Mouse (Mus musculus): ENCODE results near the gene Tmem235. TPM values are rescaled to one million over a fixed set of nuclear protein-coding genes. Genes with fewer than 3 reads are reported as not detected.

The Tmem235 gene
- polyA plus RNA-seq, 1 experiment from 2014 or later = 0.06 TPM

DNA sequence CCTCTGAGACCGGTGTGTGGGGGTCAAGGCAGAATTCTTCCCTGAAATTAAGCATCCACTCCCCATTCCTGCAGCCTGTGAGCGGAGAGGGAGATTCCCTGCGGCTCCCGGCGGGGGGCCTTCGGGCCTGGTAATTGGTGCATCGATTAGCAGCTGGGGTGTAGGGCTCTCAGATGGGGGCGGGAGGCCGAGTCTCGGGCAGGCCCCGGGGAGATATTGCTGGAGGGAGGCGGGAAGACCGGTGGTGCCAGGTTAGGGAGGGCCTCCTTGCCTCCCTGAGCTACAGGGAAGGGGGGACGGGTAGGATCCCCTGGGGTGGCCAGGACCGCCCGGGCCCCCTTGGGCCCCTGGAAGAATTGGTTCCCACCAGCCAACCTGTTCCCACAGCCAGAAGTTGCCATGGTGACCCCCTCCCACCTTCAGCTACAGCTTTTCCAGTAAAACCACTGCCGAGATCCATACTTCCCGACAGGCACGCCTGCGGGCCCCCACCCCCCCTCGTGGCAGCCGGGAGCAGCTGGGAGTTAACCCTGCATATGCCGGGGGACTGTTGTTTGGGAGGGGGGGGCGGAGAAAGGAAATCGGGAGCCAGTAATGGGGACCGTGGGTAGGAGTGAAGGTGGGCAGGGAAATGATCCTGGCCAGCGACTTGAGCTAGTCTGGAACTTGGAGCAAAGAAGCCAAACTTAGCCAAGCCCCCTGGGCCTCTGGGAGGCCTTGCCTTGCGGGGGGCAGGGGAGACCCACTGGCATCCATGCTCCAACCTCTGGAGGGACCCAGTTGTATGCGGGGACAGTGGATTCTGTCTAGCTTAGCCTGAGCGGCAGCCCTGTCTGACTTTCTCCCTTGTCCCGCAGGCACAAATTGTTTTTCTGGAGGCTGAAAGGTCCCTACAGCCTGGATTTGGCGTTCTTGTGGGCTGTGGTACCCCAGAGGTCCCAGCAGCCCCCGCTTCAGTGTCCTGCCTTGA lies 28.6 kb downstream of the Tmem235 start:
- ChIA-PET POLR2A (interaction anchor here (0.7 kb wide), 1 partner anchor 75 kb away, joined by 3 read pairs; no protein-coding TSS in a partner anchor), CTCF (interaction anchor here (1.0 to 1.1 kb wide), 2 partner anchors 12 to 18 kb away, joined by 3 read pairs; no protein-coding TSS in a partner anchor)
- no peaks in the 10 kb centered on the region for H3K27me3 ChIP-seq
- in situ Hi-C loops (cut with MboI; ENCODE audit: low pct_unique_long_range_greater_than_20kb) = loop anchor here (5.0 kb wide), 1 partner anchor 78 kb away; no protein-coding TSS in a partner anchor
- no peak for TF ChIP-seq CTCF (IDR thresholded peaks at IDR 0.05)
- ATAC-seq (no peak), DNase-seq (ENCODE audit: low read depth, low spot score) (no peak)

- DNase-seq (ENCODE audit: low read depth, low spot score) = no peak
- ChIA-PET CTCF (interaction anchor here (1.0 to 1.1 kb wide), 2 partner anchors 13 to 19 kb away, joined by 3 read pairs; no protein-coding TSS in a partner anchor), POLR2A (interaction anchor here (1.7 kb wide), 1 partner anchor 78 kb away, joined by 4 read pairs; no protein-coding TSS in a partner anchor)
- no peak for ATAC-seq
- in situ Hi-C loops (cut with MboI; ENCODE audit: low pct_unique_long_range_greater_than_20kb) = loop anchor here (5.0 kb wide), 1 partner anchor 77 kb away; no protein-coding TSS in a partner anchor
- no peak for TF ChIP-seq CTCF (IDR thresholded peaks at IDR 0.05)
- H3K27me3 ChIP-seq = no peaks in the 10 kb centered on the region
These were observed 29.4 kb downstream of the Tmem235 start for GRCm38 (mm10) chr11:117889887-117890340.

DNA sequence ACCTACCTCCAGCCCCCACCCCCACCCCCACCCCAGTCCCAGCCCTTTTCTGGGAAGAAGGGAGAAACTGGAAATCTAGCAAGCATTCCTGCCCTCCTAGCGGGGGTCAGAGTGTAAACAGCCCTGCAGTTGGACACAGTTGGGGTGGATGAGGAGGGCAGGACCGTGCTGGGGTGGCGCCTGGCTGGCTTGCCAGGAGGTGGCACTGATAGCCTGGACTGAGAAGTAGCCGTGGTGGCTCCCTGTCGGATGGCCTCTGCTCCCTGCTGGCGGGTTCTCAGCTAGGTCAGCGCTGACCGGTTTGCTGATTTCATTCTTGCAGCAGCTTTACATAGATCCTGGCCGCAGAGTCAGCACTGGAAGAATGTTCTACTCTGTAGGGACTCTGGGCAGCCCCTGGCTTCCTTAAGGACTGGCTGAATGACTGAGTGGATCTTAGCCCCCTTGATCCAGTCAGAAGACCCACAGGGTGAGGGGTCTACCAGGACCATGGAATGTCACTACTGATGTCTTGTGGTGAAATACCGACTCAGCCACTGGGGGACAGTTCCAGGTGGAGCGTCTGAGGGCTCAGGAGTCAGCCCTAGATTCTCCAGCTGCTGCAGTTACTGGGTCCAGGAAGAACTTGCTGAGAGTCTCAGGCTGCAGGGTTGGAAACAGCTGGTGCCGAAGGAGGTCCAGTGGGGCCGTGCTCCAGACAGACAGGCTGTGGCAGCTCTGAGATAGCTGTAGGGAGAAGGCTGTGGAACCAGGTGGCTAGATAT lies 30.1 kb downstream of the Tmem235 start:
- H3K27me3 ChIP-seq = no peaks in the 10 kb centered on the region
- ChIA-PET CTCF (interaction anchor here (1.0 to 1.7 kb wide), 3 partner anchors 16 to 201 kb away, joined by 3 to 5 read pairs (median 4); no protein-coding TSS in a partner anchor), POLR2A (interaction anchor here (1.0 to 1.7 kb wide), 2 partner anchors 22 to 77 kb away, joined by 3 to 4 read pairs; no protein-coding TSS in a partner anchor)
- peak; percentile 46 for ATAC-seq
- DNase-seq (ENCODE audit: low read depth, low spot score) = no peak
- no peak for TF ChIP-seq CTCF (IDR thresholded peaks at IDR 0.05)
- in situ Hi-C loops (cut with MboI; ENCODE audit: low pct_unique_long_range_greater_than_20kb) = no loop called here

DNA sequence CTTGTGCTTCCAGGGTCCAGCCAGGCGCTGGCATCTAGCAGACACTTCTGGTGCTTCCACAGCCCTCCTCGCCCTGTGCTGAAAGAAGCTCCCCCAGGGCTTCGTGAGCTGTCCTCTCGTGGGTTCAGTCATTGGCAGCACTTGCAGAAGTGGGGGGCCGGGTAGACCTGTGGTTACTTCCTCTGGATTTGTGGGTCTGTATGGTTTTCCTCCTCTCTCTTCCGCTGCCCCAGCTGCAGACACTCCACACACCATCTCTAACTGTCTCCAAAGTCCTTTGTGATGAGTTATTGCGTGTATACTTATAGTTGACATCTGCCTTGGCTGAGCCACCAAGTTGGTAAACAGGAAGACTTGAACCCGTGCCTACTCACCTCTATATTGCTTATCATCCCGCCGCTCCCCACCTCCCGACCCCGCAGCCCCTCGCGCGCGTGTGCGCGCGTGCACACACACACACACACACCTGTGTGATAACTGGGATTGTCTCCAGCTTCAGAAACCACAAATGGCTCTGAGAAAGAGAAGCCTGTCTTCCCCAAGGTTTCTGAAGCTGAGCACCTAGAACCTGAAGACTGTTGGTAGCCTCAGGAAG lies 31.1 kb downstream of the Tmem235 start:
- ChIA-PET CTCF (interaction anchor here (1.4 to 1.7 kb wide), 2 partner anchors 17 to 72 kb away, joined by 4 to 5 read pairs; no protein-coding TSS in a partner anchor), POLR2A (interaction anchor here (1.0 to 1.7 kb wide), 2 partner anchors 21 to 76 kb away, joined by 3 to 4 read pairs; no protein-coding TSS in a partner anchor)
- DNase-seq (ENCODE audit: low read depth, low spot score) (no peak), ATAC-seq (no peak)
- H3K27me3 ChIP-seq = no peaks in the 10 kb centered on the region
- no peak for TF ChIP-seq CTCF (IDR thresholded peaks at IDR 0.05)
- in situ Hi-C loops (cut with MboI; ENCODE audit: low pct_unique_long_range_greater_than_20kb) = no loop called here

GRCm38 (mm10) chr11:117892199-117892598 lies 31.6 kb downstream of the Tmem235 start:
- H3K27me3 ChIP-seq = no peaks in the 10 kb centered on the region
- TF ChIP-seq CTCF (IDR thresholded peaks at IDR 0.05) = no peak
- POLR2A ChIA-PET = no interaction called here
- in situ Hi-C loops (cut with MboI; ENCODE audit: low pct_unique_long_range_greater_than_20kb) = no loop called here
- CTCF ChIA-PET = no interaction called here
- DNase-seq (ENCODE audit: low read depth, low spot score) (no peak), ATAC-seq (no peak)

GRCm38 (mm10) chr11:117894676-117895075 lies 34.1 kb downstream of the Tmem235 start:
- no peak for ATAC-seq
- H3K27me3 ChIP-seq = no peaks in the 10 kb centered on the region
- in situ Hi-C loops (cut with MboI; ENCODE audit: low pct_unique_long_range_greater_than_20kb) = no loop called here
- DNase-seq (ENCODE audit: low read depth, low spot score) = no peak
- POLR2A ChIA-PET = no interaction called here
- CTCF ChIA-PET = interaction anchor here (1.5 kb wide), 1 partner anchor 75 kb away, joined by 3 read pairs; the partner anchor contains the start of gene Socs3
- TF ChIP-seq CTCF (IDR thresholded peaks at IDR 0.05) = no peak

- DNase-seq (ENCODE audit: low read depth, low spot score) (peak; percentile 30), ATAC-seq (peak; percentile 44)
- in situ Hi-C loops (cut with MboI; ENCODE audit: low pct_unique_long_range_greater_than_20kb) = no loop called here
These were observed 36.0 kb downstream of the Tmem235 start for GRCm38 (mm10) chr11:117896533-117896932.

GRCm38 (mm10) chr11:117902282-117902681 lies 41.7 kb downstream of the Tmem235 start:
- no peak for ATAC-seq
- in situ Hi-C loops (cut with MboI; ENCODE audit: low pct_unique_long_range_greater_than_20kb) = no loop called here
- CTCF ChIA-PET = no interaction called here
- no peak for TF ChIP-seq CTCF (IDR thresholded peaks at IDR 0.05)
- POLR2A ChIA-PET = no interaction called here
- DNase-seq (ENCODE audit: low read depth, low spot score) = no peak
- H3K27me3 ChIP-seq = no peaks in the 10 kb centered on the region

More at GRCm38 (mm10) chr11:117896533-117896932, 36.0 kb downstream of the Tmem235 start:
- H3K27me3 ChIP-seq = no peaks in the 10 kb centered on the region
- CTCF ChIA-PET = no interaction called here
- TF ChIP-seq CTCF (IDR thresholded peaks at IDR 0.05) = no peak
- POLR2A ChIA-PET = no interaction called here

DNA sequence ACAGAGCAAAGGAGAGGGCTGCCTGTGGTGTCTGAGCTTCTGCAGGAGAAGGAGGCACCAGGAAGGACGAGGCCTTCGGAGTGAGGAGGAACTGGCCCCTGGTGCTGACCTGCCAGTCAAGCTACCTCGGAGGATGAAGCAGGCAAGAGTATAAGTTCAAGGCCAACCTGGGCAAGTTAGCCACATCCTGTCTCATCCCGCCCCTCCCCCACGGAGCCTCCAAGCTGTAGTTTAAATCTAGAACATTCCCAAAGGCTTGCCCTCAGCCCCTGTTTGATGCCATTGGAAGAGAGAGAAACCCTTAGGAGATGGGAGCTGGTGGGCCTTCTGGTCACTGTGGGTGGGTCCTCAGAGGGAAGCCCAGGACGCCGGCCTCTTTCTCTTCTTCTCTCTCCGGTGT lies 43.9 kb downstream of the Tmem235 start:
- TF ChIP-seq CTCF (IDR thresholded peaks at IDR 0.05) = no peak

GRCm38 (mm10) chr11:117909337-117909736 lies 48.8 kb downstream of the Tmem235 start:
- in situ Hi-C loops (cut with MboI; ENCODE audit: low pct_unique_long_range_greater_than_20kb) = no loop called here
- ATAC-seq = no peak
- POLR2A ChIA-PET = no interaction called here
- CTCF ChIA-PET = no interaction called here
- TF ChIP-seq CTCF (IDR thresholded peaks at IDR 0.05) = no peak
- H3K27me3 ChIP-seq = no peaks in the 10 kb centered on the region
- DNase-seq (ENCODE audit: low read depth, low spot score) = no peak

More for the DNA sequence above, 43.9 kb downstream of the Tmem235 start:
- DNase-seq (ENCODE audit: low read depth, low spot score) (no peak), ATAC-seq (no peak)
- in situ Hi-C loops (cut with MboI; ENCODE audit: low pct_unique_long_range_greater_than_20kb) = no loop called here
- CTCF ChIA-PET = interaction anchor here (1.1 kb wide), 1 partner anchor 8 kb away, joined by 3 read pairs; no protein-coding TSS in a partner anchor
- no peaks in the 10 kb centered on the region for H3K27me3 ChIP-seq
- POLR2A ChIA-PET = no interaction called here
